Mouse (Mus musculus) adipocyte (in vitro differentiated cells): ENCODE measurements at regions not wholly inside any gene's neighbourhood (a gene's known extent, or its start where the extent isn't known, plus 50 kb on each side); places are given as distances from the start of the nearest gene placed in this dataset.

Source experiments
- DNase-seq: peaks from one replicate; pipeline ENCODE4 v3.0.0-alpha.2; 2016; ENCODE audit warnings: low spot score

- no peak for DNase-seq
Observed at GRCm38 (mm10) chr2:159652243-159652642, 681.7 kb downstream of the Gm826 start.

GRCm38 (mm10) chr2:159676845-159677244, 657.1 kb downstream of the Gm826 start:
- DNase-seq = no peak

DNA sequence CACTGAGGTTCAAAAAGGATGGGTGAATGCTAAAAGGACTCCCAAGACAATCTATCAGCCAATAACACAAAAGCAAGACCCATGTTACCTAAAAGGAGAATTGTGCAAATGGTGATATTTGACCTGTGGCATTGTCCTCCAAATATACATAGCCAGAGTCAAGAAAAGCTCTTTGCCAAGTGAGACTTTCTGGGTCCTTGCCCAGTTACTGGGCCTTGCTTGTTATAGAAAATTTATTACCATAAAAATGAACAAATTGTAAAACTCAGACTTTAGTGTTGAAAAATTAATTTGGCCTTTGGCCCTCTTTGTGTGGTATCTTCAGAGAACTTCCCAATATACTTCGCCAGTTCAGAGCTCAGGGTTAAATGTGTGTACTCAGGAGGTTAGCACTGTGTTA, 653.3 kb downstream of the Gm826 start:
- peak; percentile 59 for DNase-seq

- DNase-seq = no peak
Observed at GRCm38 (mm10) chr2:159703100-159703499, 630.9 kb downstream of the Gm826 start.

- peak; percentile 75 for DNase-seq
Observed at GRCm38 (mm10) chr2:159708141-159708540, 625.8 kb downstream of the Gm826 start.

DNA sequence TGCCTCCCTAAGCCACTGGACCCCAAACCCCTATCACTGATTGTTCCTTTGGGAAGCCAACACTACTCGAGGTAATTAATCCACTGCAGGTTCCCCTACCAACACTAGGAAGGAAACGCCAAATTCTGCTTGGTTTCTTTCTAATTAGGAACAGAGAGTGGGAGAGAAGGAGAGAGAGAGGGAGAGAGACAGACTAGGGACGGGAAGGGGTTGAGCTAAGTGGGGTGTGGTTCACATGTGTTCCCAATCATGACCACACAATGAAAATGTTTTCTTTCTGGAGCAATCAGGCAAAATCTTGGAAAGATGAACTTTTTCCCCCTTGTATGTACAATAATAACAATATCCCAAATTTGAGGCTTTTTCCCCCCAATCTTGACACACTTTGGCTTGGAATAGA, 619.3 kb downstream of the Gm826 start:
- peak; percentile 27 for DNase-seq

DNA sequence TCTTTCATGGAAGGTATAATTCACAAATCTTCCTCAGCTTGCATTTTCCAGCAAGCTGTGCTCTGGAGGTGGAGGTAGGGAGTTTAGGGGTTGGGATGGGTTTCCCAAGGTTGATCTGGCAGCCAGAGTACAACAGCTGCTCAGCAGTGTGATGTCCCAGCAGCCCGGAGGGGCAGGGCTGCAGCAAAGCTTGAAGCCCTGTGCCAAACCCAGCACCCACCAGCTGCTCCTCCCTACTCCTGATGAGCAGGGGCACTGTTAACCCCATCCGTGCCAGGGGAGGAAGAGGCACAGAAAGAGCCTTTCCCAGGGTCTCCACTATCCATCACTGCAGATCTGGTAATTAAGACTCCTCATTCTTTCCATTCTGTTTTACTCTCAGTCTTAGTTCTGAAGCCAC, 615.2 kb downstream of the Gm826 start:
- no peak for DNase-seq

GRCm38 (mm10) chr2:159725158-159726076, 608.5 kb downstream of the Gm826 start:
- no peak for DNase-seq

- no peak for DNase-seq
Observed at GRCm38 (mm10) chr2:159729301-159729700, 604.7 kb downstream of the Gm826 start.

DNA sequence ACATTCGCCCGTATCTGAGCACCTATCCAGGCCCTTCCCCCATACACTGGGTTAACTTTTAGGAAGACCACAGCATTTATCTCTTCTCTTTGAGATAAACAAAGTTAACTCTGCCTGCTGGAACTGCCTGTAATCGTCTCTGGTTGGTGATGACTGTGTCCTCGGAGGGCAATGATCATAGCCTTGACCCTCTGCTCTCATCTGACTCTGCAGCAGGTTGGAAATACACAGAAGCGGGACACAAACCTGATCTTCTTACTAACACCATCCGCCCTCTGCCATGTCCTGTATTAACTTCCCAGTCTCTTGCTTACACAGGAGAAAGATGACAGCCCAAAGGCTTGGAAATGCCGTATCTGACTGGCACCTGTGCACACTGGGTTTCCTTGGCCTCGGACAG, 603.7 kb downstream of the Gm826 start:
- no peak for DNase-seq

DNA sequence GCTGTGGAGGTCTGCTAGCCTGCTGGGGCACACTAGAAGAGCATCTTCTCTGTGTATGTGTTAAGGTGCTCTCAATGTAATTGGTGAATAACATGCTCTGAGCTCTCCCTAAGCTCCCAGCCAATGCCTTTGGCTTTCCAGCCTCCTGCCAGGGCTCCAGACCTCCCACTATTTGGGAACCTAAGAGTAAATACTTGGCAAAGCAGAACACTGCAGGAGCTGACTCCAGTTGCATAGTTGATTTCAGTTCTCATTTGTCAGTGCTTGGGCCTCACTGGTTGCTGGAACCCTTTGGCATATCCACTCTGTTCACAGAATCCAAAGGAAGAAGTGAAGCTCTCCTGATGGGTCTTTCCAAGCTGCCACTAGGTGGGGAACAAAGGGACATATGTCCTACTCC, 602.7 kb downstream of the Gm826 start:
- peak; percentile 72 for DNase-seq

DNA sequence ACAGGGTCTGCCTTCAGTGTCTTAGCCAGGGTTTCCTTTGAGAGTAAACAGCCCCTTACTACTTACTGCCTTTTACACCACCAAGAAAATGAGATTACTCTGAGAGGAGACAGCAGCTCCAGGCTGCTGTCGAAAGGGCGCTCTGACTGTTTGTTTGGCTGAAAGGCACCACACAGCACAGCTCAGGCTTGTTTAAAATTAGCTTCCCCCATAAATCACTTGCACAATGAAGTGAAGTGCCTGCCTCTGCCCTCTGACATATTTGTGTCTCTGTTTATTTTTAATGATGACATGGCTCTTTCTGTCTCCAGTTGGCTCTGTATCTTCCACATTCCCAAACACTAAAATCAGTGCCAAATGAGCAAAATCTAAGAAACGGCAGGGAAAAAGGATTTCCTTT, 601.5 kb downstream of the Gm826 start:
- peak; percentile 96 for DNase-seq

GRCm38 (mm10) chr2:159734576-159734975, 599.4 kb downstream of the Gm826 start:
- DNase-seq = peak; percentile 95

DNA sequence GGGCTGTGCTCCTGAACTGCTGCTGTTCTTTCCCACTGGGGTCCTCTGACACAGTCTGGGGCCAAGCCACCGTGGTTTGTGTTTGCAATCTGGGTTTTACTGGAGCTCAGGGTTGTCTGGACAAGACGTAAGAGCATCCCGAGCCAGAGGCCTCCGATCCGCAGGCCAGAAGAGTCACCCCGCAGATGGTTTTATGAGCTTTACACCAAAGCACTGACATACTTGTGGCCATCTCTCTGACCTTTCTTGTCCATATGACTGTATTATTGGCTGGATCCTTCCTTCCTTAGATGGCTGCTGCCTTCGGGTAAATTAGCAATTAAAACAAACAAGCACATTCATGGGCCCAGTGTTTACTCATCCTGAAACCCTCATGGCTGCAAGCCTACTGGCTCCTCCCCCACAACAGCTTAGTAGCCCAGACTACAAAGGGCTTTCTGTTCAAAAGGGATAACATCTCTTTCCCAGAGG, 578.4 kb downstream of the Gm826 start:
- no peak for DNase-seq

GRCm38 (mm10) chr2:159760806-159761205, 573.2 kb downstream of the Gm826 start:
- no peak for DNase-seq

GRCm38 (mm10) chr2:159763115-159763514, 570.8 kb downstream of the Gm826 start:
- DNase-seq = no peak
